Mouse (Mus musculus) CH12.LX (cell line): ENCODE measurements at regions not wholly inside any gene's neighbourhood (a gene's known extent, or its start where the extent isn't known, plus 50 kb on each side); places are given as distances from the start of the nearest gene placed in this dataset.
A peak's percentile ranks its signal among the peaks of the same experiment; 100 is the strongest.

Source experiments
- DNase-seq: peaks from one replicate; pipeline ENCODE4 v3.0.0-alpha.2; 2013; ENCODE audit errors: extremely low read depth
- H3K27ac ChIP-seq: 2 replicates; pipeline ENCODE4 v1.5.1; 2012; ENCODE audit warnings: low read depth, mild to moderate bottlenecking, control low read depth, moderate library complexity; ENCODE audit not compliant: insufficient read depth
- H3K27me3 ChIP-seq: replicated peaks from 2 replicates; pipeline ENCODE3; 2012; ENCODE audit warnings: inconsistent platforms
- H3K36me3 ChIP-seq, 2 experiments: replicated peaks in 1 of 2; 2 replicates each; pipeline versions ENCODE3 to v1.6.1; 2012; ENCODE audit warnings: inconsistent platforms in 1 of 2, low read length in 1 of 2, mild to moderate bottlenecking in 1 of 2, mixed read lengths in 1 of 2, moderate library complexity in 1 of 2; ENCODE audit not compliant: control insufficient read depth in 1 of 2, insufficient read depth in 1 of 2
- H3K4me1 ChIP-seq, 2 experiments: 2 replicates each; pipeline ENCODE4 v1.6.1; 2012; ENCODE audit warnings: inconsistent platforms in 1 of 2, moderate library complexity in 1 of 2; ENCODE audit not compliant: insufficient read depth in 2 of 2, control insufficient read depth in 1 of 2
- H3K4me2 ChIP-seq: 2 replicates; pipeline ENCODE4 v1.6.1; 2012; ENCODE audit warnings: low read depth, mild to moderate bottlenecking, control low read depth; ENCODE audit not compliant: poor library complexity, insufficient read depth, severe bottlenecking
- H3K4me3 ChIP-seq, 3 experiments: fragments of 150-350 bp in 1 of 3; sonication (generic) in 1 of 3; replicated peaks in 1 of 3; 2 replicates each; pipeline versions ENCODE3 to v1.5.1; 2011 to 2012; ENCODE audit warnings: low read depth in 2 of 3, low read length in 2 of 3, mild to moderate bottlenecking in 2 of 3, moderate library complexity in 2 of 3, control low read depth in 1 of 3, improper control_type of control experiment in 1 of 3, inconsistent platforms in 1 of 3, mixed read lengths in 1 of 3; ENCODE audit not compliant: poor library complexity in 1 of 3
- H3K79me2 ChIP-seq: replicated peaks from 2 replicates; pipeline ENCODE4 v1.6.1; 2012; ENCODE audit warnings: mild to moderate bottlenecking, moderate library complexity; ENCODE audit not compliant: control insufficient read depth, poor library complexity, insufficient read depth, severe bottlenecking; ENCODE audit errors: extremely low read depth
- H3K9ac ChIP-seq: 2 replicates; pipeline ENCODE4 v1.6.1; 2012; ENCODE audit warnings: low read depth, mild to moderate bottlenecking, control low read depth, moderate library complexity; ENCODE audit not compliant: insufficient read depth
- H3K9me3 ChIP-seq: replicated peaks from 2 replicates; pipeline ENCODE3; 2012; ENCODE audit warnings: low read length, inconsistent platforms, mixed read lengths
- BHLHE40 ChIP-seq: IDR thresholded peaks from 2 replicates; pipeline ENCODE4 v1.6.1; 2011; ENCODE audit warnings: mild to moderate bottlenecking, low read depth, low read length, improper control_type of control experiment
- CHD1 ChIP-seq: IDR thresholded peaks from 2 replicates; pipeline ENCODE4 v1.6.1; 2012; ENCODE audit warnings: low read depth, low read length, improper control_type of control experiment, inconsistent platforms
- CTCF ChIP-seq, 2 experiments: IDR thresholded peaks in 1 of 2; conservative IDR thresholded peaks in 1 of 2; 2 replicates each; pipeline ENCODE4 v1.5.1; 2011 to 2012; ENCODE audit warnings: low read depth in 2 of 2, low read length in 2 of 2, improper control_type of control experiment in 1 of 2, inconsistent platforms in 1 of 2, mild to moderate bottlenecking in 1 of 2, moderate library complexity in 1 of 2
- E2F4 ChIP-seq: IDR thresholded peaks from 2 replicates; pipeline ENCODE4 v1.6.1; 2011; ENCODE audit warnings: low read depth, low read length, improper control_type of control experiment; ENCODE audit not compliant: insufficient replicate concordance
- EP300 ChIP-seq: IDR thresholded peaks from 2 replicates; pipeline ENCODE4 v1.6.1; 2011; ENCODE audit warnings: low read length, improper control_type of control experiment
- ETS1 ChIP-seq: conservative IDR thresholded peaks from 2 replicates; pipeline ENCODE4 v1.6.1; 2012; ENCODE audit warnings: low read depth, mild to moderate bottlenecking, inconsistent platforms, low read length, improper control_type of control experiment, moderate library complexity
- GABPA ChIP-seq: IDR thresholded peaks from 2 replicates; pipeline ENCODE4 v1.6.1; 2012; ENCODE audit warnings: low read depth, low read length, improper control_type of control experiment, inconsistent platforms; ENCODE audit not compliant: insufficient replicate concordance
- HCFC1 ChIP-seq: IDR thresholded peaks from 2 replicates; pipeline ENCODE4 v1.6.1; 2012; ENCODE audit warnings: low read depth, mild to moderate bottlenecking, inconsistent platforms, low read length, improper control_type of control experiment
- IRF4 ChIP-seq: IDR thresholded peaks from 2 replicates; pipeline ENCODE4 v1.6.1; 2014; ENCODE audit warnings: low read depth, mild to moderate bottlenecking, inconsistent platforms, low read length, improper control_type of control experiment
- JUN ChIP-seq: IDR thresholded peaks from 2 replicates; pipeline ENCODE4 v1.6.1; 2011; ENCODE audit warnings: low read depth, mild to moderate bottlenecking, low read length, improper control_type of control experiment, moderate library complexity; ENCODE audit not compliant: insufficient read depth
- JUND ChIP-seq: conservative IDR thresholded peaks from 2 replicates; pipeline ENCODE4 v1.6.1; 2011; ENCODE audit warnings: low read depth, low read length, improper control_type of control experiment
- KAT2A ChIP-seq: IDR thresholded peaks from 2 replicates; pipeline ENCODE4 v1.6.1; 2012; ENCODE audit warnings: low read length, improper control_type of control experiment, inconsistent platforms; ENCODE audit not compliant: insufficient replicate concordance
- MAX ChIP-seq: IDR thresholded peaks from 2 replicates; pipeline ENCODE4 v1.6.1; 2011; ENCODE audit warnings: low read length, improper control_type of control experiment
- MAZ ChIP-seq: IDR thresholded peaks from 2 replicates; pipeline ENCODE4 v1.6.1; 2012; ENCODE audit warnings: low read depth, mild to moderate bottlenecking, inconsistent platforms, low read length, improper control_type of control experiment, moderate library complexity
- MEF2A ChIP-seq: IDR thresholded peaks from 2 replicates; pipeline ENCODE4 v1.6.1; 2014; ENCODE audit warnings: low read depth, mild to moderate bottlenecking, inconsistent platforms, low read length, improper control_type of control experiment, borderline replicate concordance
- MXI1 ChIP-seq: IDR thresholded peaks from 2 replicates; pipeline ENCODE4 v1.6.1; 2011; ENCODE audit warnings: mild to moderate bottlenecking, low read depth, low read length, improper control_type of control experiment
- MYC ChIP-seq: IDR thresholded peaks from 2 replicates; pipeline ENCODE4 v1.6.1; 2011; ENCODE audit warnings: low read depth, mild to moderate bottlenecking, improper control_type of control experiment, low read length
- NELFE ChIP-seq: IDR thresholded peaks from 2 replicates; pipeline ENCODE4 v1.6.1; 2011; ENCODE audit warnings: low read depth, low read length, improper control_type of control experiment
- NRF1 ChIP-seq: IDR thresholded peaks from 2 replicates; pipeline ENCODE4 v1.6.1; 2014; ENCODE audit warnings: low read depth, mild to moderate bottlenecking, inconsistent platforms, low read length, improper control_type of control experiment, moderate library complexity
- PAX5 ChIP-seq: IDR thresholded peaks from 2 replicates; pipeline ENCODE4 v1.6.1; 2012; ENCODE audit warnings: low read length, inconsistent platforms, mixed read lengths
- POLR2A ChIP-seq: IDR thresholded peaks from 2 replicates; pipeline ENCODE4 v1.6.1; 2011; ENCODE audit warnings: low read depth, mild to moderate bottlenecking, improper control_type of control experiment, low read length
- POLR2AphosphoS2 ChIP-seq: IDR thresholded peaks from 2 replicates; pipeline ENCODE4 v1.6.1; 2011; ENCODE audit warnings: low read depth, low read length, improper control_type of control experiment
- RAD21 ChIP-seq: IDR thresholded peaks from 2 replicates; pipeline ENCODE4 v1.6.1; 2011; ENCODE audit warnings: low read depth, mild to moderate bottlenecking, low read length, improper control_type of control experiment, moderate library complexity
- RCOR1 ChIP-seq: conservative IDR thresholded peaks from 2 replicates; pipeline ENCODE4 v1.6.1; 2012; ENCODE audit warnings: low read depth, mild to moderate bottlenecking, inconsistent platforms, low read length, improper control_type of control experiment
- SIN3A ChIP-seq: IDR thresholded peaks from 2 replicates; pipeline ENCODE4 v1.6.1; 2012; ENCODE audit warnings: low read length, improper control_type of control experiment, inconsistent platforms
- TBP ChIP-seq: conservative IDR thresholded peaks from 2 replicates; pipeline ENCODE4 v1.6.1; 2011; ENCODE audit warnings: low read depth, low read length, improper control_type of control experiment
- TCF12 ChIP-seq: IDR thresholded peaks from 2 replicates; pipeline ENCODE4 v1.6.1; 2014; ENCODE audit warnings: low read depth, mild to moderate bottlenecking, inconsistent platforms, low read length, improper control_type of control experiment
- UBTF ChIP-seq: IDR thresholded peaks from 2 replicates; pipeline ENCODE4 v1.6.1; 2012; ENCODE audit warnings: low read depth, mild to moderate bottlenecking, inconsistent platforms, low read length, improper control_type of control experiment, moderate library complexity
- USF1 ChIP-seq: IDR thresholded peaks from 2 replicates; pipeline ENCODE4 v1.6.1; 2014; ENCODE audit warnings: low read depth, mild to moderate bottlenecking, inconsistent platforms, low read length, improper control_type of control experiment
- USF2 ChIP-seq: conservative IDR thresholded peaks from 2 replicates; pipeline ENCODE4 v1.6.1; 2011; ENCODE audit warnings: low read depth, low read length, improper control_type of control experiment
- ZC3H11A ChIP-seq: IDR thresholded peaks from 2 replicates; pipeline ENCODE4 v1.6.1; 2012; ENCODE audit warnings: low read depth, mild to moderate bottlenecking, inconsistent platforms, low read length, improper control_type of control experiment
- ZKSCAN1 ChIP-seq: IDR thresholded peaks from 2 replicates; pipeline ENCODE4 v1.6.1; 2012; ENCODE audit warnings: low read depth, inconsistent platforms, low read length, improper control_type of control experiment, borderline replicate concordance
- ZNF384 ChIP-seq: IDR thresholded peaks from 2 replicates; pipeline ENCODE4 v1.6.1; 2012; ENCODE audit warnings: low read depth, low read length, improper control_type of control experiment, inconsistent platforms
- dilution Hi-C: fragments of 300-500 bp; cut with MboI; formaldehyde crosslinking; loops from 2 replicates; pipeline ENCODE4 v1.14.3; 2020; ENCODE audit warnings: low sequenced_read_pairs; ENCODE audit not compliant: extremely low pct_unique_long_range_greater_than_20kb, extremely low pct_ligation_motif_present
- in situ Hi-C: fragments of 300-500 bp; cut with MboI; formaldehyde crosslinking; loops from 3 replicates; pipeline ENCODE4 v1.14.3; 2019; ENCODE audit warnings: low sequenced_read_pairs, low pct_ligation_motif_present, low pct_unique_long_range_greater_than_20kb, mixed read lengths

DNA sequence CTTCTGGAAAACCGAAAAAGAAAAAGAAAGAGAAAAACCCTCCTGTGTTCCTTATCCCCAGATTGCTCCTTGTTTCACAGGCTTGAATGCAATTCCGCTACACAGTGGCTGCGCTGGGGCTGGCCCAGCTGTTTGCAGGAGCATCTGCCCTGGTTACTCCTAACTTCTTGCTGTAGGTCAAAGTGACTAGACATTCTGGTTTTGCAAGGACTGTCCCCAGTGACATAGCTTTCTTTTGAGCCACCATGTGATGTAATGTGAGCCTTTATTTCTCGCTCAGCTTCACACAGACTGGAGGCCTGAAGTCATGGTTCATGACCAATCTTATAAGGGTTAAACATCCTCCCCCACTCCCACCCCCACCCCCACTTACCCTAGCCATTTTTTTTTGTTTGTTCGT lies 222.8 kb downstream of the Pten start:
- Histone ChIP-seq H3K4me2 (no peak overlapping the region), H3K9me3 (no peaks in the 10 kb centered on the region), H3K9ac (no peak overlapping the region), H3K4me1 (peaks cover 0 to 18% of the 10 kb centered on the region in 2 experiments; a peak in 2 of 4 replicates), H3K4me3 (no peak overlapping the region), H3K27me3 (no peaks in the 10 kb centered on the region), H3K36me3 (no peaks in the 10 kb centered on the region), H3K79me2 (no peaks in the 10 kb centered on the region), H3K27ac (no peak overlapping the region)
- dilution Hi-C loops = no loop called here
- DNase-seq = no peak
- TF ChIP-seq IRF4 (no peak), ETS1 (peak; percentile 43; the same call in 1 of the 2 replicates)
- in situ Hi-C loops = no loop called here

DNA sequence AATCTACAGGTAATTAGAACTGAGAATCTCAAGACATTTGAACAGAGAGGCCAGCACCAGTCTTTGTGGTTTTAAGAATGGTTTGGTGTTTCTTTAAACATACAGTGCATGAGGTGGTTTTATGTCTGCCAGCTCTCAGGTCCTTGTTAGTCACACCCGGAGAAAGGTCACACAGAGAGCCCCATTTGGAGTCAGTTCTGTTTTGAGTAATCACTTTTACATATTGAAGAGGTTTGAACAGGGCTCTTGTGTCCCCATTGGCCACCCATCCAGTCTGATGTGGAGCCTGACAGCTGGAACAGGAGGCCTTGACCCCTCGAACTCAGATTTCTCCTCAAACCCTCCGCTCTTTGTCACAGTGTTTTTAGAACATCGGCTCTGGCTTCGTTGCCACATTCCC lies 231.4 kb downstream of the Pten start:
- dilution Hi-C loops = no loop called here
- Histone ChIP-seq H3K36me3 (no peaks in the 10 kb centered on the region), H3K4me1 (peaks cover 6 to 33% of the 10 kb centered on the region in 2 experiments; a peak in 3 of 4 replicates), H3K27ac (no peak overlapping the region), H3K4me2 (peak overlapping the region; percentile 58), H3K79me2 (no peaks in the 10 kb centered on the region), H3K4me3 (no peak overlapping the region), H3K27me3 (no peaks in the 10 kb centered on the region), H3K9me3 (no peaks in the 10 kb centered on the region), H3K9ac (peak overlapping the region; percentile 40; the same call in 1 of the 2 replicates)
- in situ Hi-C loops = no loop called here
- peak; percentile 85 for DNase-seq
- TF ChIP-seq EP300 (peak; percentile 93), NRF1 (no peak), MAX (peak; percentile 51; the same call in 1 of the 2 replicates), RCOR1 (peak; percentile 83), SIN3A (0 out of 2 replicates have a peak, but pooled peaks have one; percentile 37), KAT2A (no peak), CTCF (conservative IDR thresholded peaks at IDR 0.05 in 1 of 2, IDR thresholded peaks at IDR 0.05 in 1 of 2; ENCODE audit: low read depth in 2 of 2, low read length in 2 of 2) (no peak), RAD21 (peak; percentile 17), ZKSCAN1 (no peak), GABPA (no peak), HCFC1 (no peak; the same call in 1 of the 2 replicates), E2F4 (0 out of 2 replicates have a peak, but pooled peaks have one; percentile 49), MEF2A (peak; percentile 86), BHLHE40 (peak; percentile 92), USF2 (no peak), MAZ (peak; percentile 75; the same call in 1 of the 2 replicates), JUND (peak; percentile 99), ZC3H11A (no peak), ETS1 (peak; percentile 80), TBP (peak; percentile 66; the same call in 1 of the 2 replicates), MXI1 (peak; percentile 48; the same call in 1 of the 2 replicates), NELFE (no peak), UBTF (no peak), TCF12 (peak; percentile 80), ZNF384 (peak; percentile 26; the same call in 1 of the 2 replicates), POLR2A (0 out of 2 replicates have a peak, but pooled peaks have one; percentile 32), CHD1 (no peak), JUN (peak; percentile 92), POLR2AphosphoS2 (no peak), PAX5 (no peak), MYC (peak; percentile 82), USF1 (no peak), IRF4 (peak; percentile 98)
